Mouse (Mus musculus) heart, embryonic 10.5 days (tissue): ENCODE measurements around the gene Heatr4. TPM values are rescaled to one million over a fixed set of nuclear protein-coding genes. Genes with fewer than 3 reads are reported as not detected.

ENCODE experiments used
- DNase-seq: peaks from one replicate; pipeline ENCODE4 v3.0.0-alpha.2; 2017; ENCODE audit warnings: low spot score
- H3K27ac ChIP-seq: fragments of 300-500 bp; sonication (generic); 2 replicates; pipeline ENCODE4 v1.5.1; 2016; ENCODE audit warnings: mild to moderate bottlenecking
- H3K27me3 ChIP-seq: fragments of 300-500 bp; sonication (generic); 2 replicates; pipeline ENCODE4 v1.6.1; 2016; ENCODE audit warnings: mild to moderate bottlenecking; ENCODE audit not compliant: poor library complexity, insufficient read depth, severe bottlenecking
- H3K36me3 ChIP-seq: fragments of 300-500 bp; sonication (generic); 2 replicates; pipeline ENCODE4 v1.6.1; 2016; ENCODE audit warnings: mild to moderate bottlenecking, moderate library complexity
- H3K4me1 ChIP-seq: fragments of 300-500 bp; sonication (generic); 2 replicates; pipeline ENCODE4 v1.6.1; 2016; ENCODE audit warnings: mild to moderate bottlenecking
- H3K4me3 ChIP-seq: fragments of 300-500 bp; sonication (generic); 2 replicates; pipeline ENCODE4 v1.5.1; 2016; ENCODE audit warnings: mild to moderate bottlenecking, moderate library complexity
- H3K9me3 ChIP-seq: fragments of 300-500 bp; sonication (generic); 2 replicates; pipeline ENCODE4 v1.6.1; 2016; ENCODE audit warnings: mild to moderate bottlenecking, moderate library complexity
- WGBS: fragments of 180-500 bp; shearing (Covaris S2); methylation state at CpG from one replicate; pipeline ENCODE4 v1.1.7; 2016; 5-methylcytosine and 5-hydroxymethylcytosine counted together
- polyA plus RNA-seq: library from polyadenylated mRNA; unstranded; fragments of >200 nt; fragmentation: Nextera tagmentation; extraction: Ambion mirVana; gene quantifications from 2 replicates; pipeline ENCODE4 v1.2.1, GENCODE M21; 2016

Gene Heatr4
- polyA plus RNA-seq, 1 experiment from 2014 or later, result not detected

GRCm38 (mm10) chr12:83987583-83988441 is 3.2 kb upstream of the Heatr4 start, which contains the start of gene Acot2:
Gene Acot2 (plus strand): TSS chr12:83987861.
- no peaks in the 10 kb centered on the region for H3K9me3 ChIP-seq
- H3K27ac ChIP-seq, result peak within 1 kb of the TSS; percentile 94
- H3K4me1 ChIP-seq, result peaks cover 11% of the 10 kb centered on the region
- no peaks in the 10 kb centered on the region for H3K27me3 ChIP-seq
- H3K4me3 ChIP-seq, result peak within 1 kb of the TSS; percentile 69
- under 1% methylated on average over 80 of the region's 80 CpGs for WGBS
- H3K36me3 ChIP-seq, result peaks cover 9% of the 10 kb centered on the region
- DNase-seq, result peak; percentile 91

- H3K27ac ChIP-seq, result peak overlapping the region; percentile 94
- H3K36me3 ChIP-seq, result peaks cover 8% of the 10 kb centered on the region; the same call in 1 of the 2 replicates
- no peaks in the 10 kb centered on the region for H3K27me3 ChIP-seq
- peaks cover 16% of the 10 kb centered on the region for H3K4me1 ChIP-seq
- H3K4me3 ChIP-seq, result peak overlapping the region; percentile 69
- no peaks in the 10 kb centered on the region for H3K9me3 ChIP-seq
- no peak for DNase-seq
- 21% methylated on average over 8 of the region's 8 CpGs for whole genome bisulfite sequencing
Measured at GRCm38 (mm10) chr12:83987242-83987582, 2.6 kb upstream of the Heatr4 start.

- no peaks in the 10 kb centered on the region for H3K36me3 ChIP-seq
- H3K9me3 ChIP-seq, result no peaks in the 10 kb centered on the region
- 87% methylated on average over 4 of the region's 4 CpGs for whole genome bisulfite sequencing
- no peaks in the 10 kb centered on the region; the same call in 1 of the 2 replicates for H3K27me3 ChIP-seq
- no peak overlapping the region for H3K27ac ChIP-seq
- H3K4me1 ChIP-seq, result peaks cover 10% of the 10 kb centered on the region
- no peak for DNase-seq
- no peak overlapping the region for H3K4me3 ChIP-seq
Measured at GRCm38 (mm10) chr12:83981615-83982014, 3.0 kb downstream of the Heatr4 start.

- H3K4me1 ChIP-seq, result peaks cover 7% of the 10 kb centered on the region; the same call in 1 of the 2 replicates
- no peak overlapping the region for H3K27ac ChIP-seq
- 83% methylated on average over 6 of the region's 6 CpGs for WGBS
- no peaks in the 10 kb centered on the region; the same call in 1 of the 2 replicates for H3K27me3 ChIP-seq
- no peak overlapping the region for H3K4me3 ChIP-seq
- H3K9me3 ChIP-seq, result no peaks in the 10 kb centered on the region
- DNase-seq, result no peak
- H3K36me3 ChIP-seq, result no peaks in the 10 kb centered on the region
Measured at GRCm38 (mm10) chr12:83978862-83979261, 5.8 kb downstream of the Heatr4 start.

- H3K36me3 ChIP-seq, result no peaks in the 10 kb centered on the region
- DNase-seq, result no peak
- H3K9me3 ChIP-seq, result no peaks in the 10 kb centered on the region
- no peak overlapping the region for H3K4me3 ChIP-seq
- WGBS, result 55% methylated on average over 2 of the region's 2 CpGs
- no peaks in the 10 kb centered on the region for H3K4me1 ChIP-seq
- no peak overlapping the region for H3K27ac ChIP-seq
- no peaks in the 10 kb centered on the region for H3K27me3 ChIP-seq
Measured at GRCm38 (mm10) chr12:83972117-83972516, 12.5 kb downstream of the Heatr4 start.

- H3K27me3 ChIP-seq, result no peaks in the 10 kb centered on the region
- 76% methylated on average over 6 of the region's 7 CpGs for WGBS
- H3K4me1 ChIP-seq, result no peaks in the 10 kb centered on the region
- H3K9me3 ChIP-seq, result no peaks in the 10 kb centered on the region
- H3K27ac ChIP-seq, result no peak overlapping the region
- DNase-seq, result no peak
- H3K4me3 ChIP-seq, result no peak overlapping the region
- no peaks in the 10 kb centered on the region for H3K36me3 ChIP-seq
Measured at GRCm38 (mm10) chr12:83965235-83965634, 19.4 kb downstream of the Heatr4 start.

GRCm38 (mm10) chr12:83958278-83958677 is 26.4 kb downstream of the Heatr4 start:
- H3K9me3 ChIP-seq, result no peaks in the 10 kb centered on the region
- H3K36me3 ChIP-seq, result peaks cover 3% of the 10 kb centered on the region; the same call in 1 of the 2 replicates
- no peaks in the 10 kb centered on the region for H3K27me3 ChIP-seq
- peaks cover 13% of the 10 kb centered on the region for H3K4me1 ChIP-seq
- DNase-seq, result no peak
- H3K27ac ChIP-seq, result no peak overlapping the region
- no peak overlapping the region for H3K4me3 ChIP-seq
- WGBS, result 90% methylated on average over 9 of the region's 9 CpGs

GRCm38 (mm10) chr12:83951711-83952575 is 32.7 kb downstream of the Heatr4 start:
- DNase-seq, result no peak
- Histone ChIP-seq H3K36me3 (peaks cover 19% of the 10 kb centered on the region), H3K27ac (peak overlapping the region; percentile 97), H3K27me3 (no peaks in the 10 kb centered on the region), H3K4me3 (peak overlapping the region; percentile 94), H3K4me1 (peaks cover 44% of the 10 kb centered on the region), H3K9me3 (no peaks in the 10 kb centered on the region)
- WGBS, result 45% methylated on average over 32 of the region's 32 CpGs

- Histone ChIP-seq H3K36me3 (peaks cover 19% of the 10 kb centered on the region), H3K9me3 (no peaks in the 10 kb centered on the region), H3K27me3 (no peaks in the 10 kb centered on the region), H3K27ac (peak overlapping the region; percentile 97), H3K4me1 (peaks cover 44% of the 10 kb centered on the region), H3K4me3 (peak overlapping the region; percentile 94)
- peak; percentile 85 for DNase-seq
- WGBS, result under 1% methylated on average over 105 of the region's 116 CpGs
Measured at GRCm38 (mm10) chr12:83950840-83951701, 33.6 kb downstream of the Heatr4 start.

GRCm38 (mm10) chr12:83950493-83950839 is 34.2 kb downstream of the Heatr4 start, which contains the start of gene Riox1:
Gene Riox1 (plus strand): TSS chr12:83950608.
- peaks cover 39% of the 10 kb centered on the region for H3K4me1 ChIP-seq
- no peaks in the 10 kb centered on the region for H3K27me3 ChIP-seq
- peak within 1 kb of the TSS; percentile 94 for H3K4me3 ChIP-seq
- DNase-seq, result peak; percentile 91
- H3K9me3 ChIP-seq, result no peaks in the 10 kb centered on the region
- peaks cover 19% of the 10 kb centered on the region for H3K36me3 ChIP-seq
- H3K27ac ChIP-seq, result peak within 1 kb of the TSS; percentile 97
- WGBS, result under 1% methylated on average over 37 of the region's 37 CpGs

GRCm38 (mm10) chr12:83949776-83950492 is 34.7 kb downstream of the Heatr4 start:
- H3K36me3 ChIP-seq, result peaks cover 19% of the 10 kb centered on the region
- H3K27me3 ChIP-seq, result no peaks in the 10 kb centered on the region
- peaks cover 36% of the 10 kb centered on the region for H3K4me1 ChIP-seq
- no peak for DNase-seq
- peak overlapping the region; percentile 97 for H3K27ac ChIP-seq
- no peaks in the 10 kb centered on the region for H3K9me3 ChIP-seq
- WGBS, result 31% methylated on average over 11 of the region's 11 CpGs
- peak overlapping the region; percentile 94 for H3K4me3 ChIP-seq

- no peaks in the 10 kb centered on the region for H3K27me3 ChIP-seq
- H3K36me3 ChIP-seq, result peaks cover 19% of the 10 kb centered on the region
- H3K4me3 ChIP-seq, result no peak overlapping the region
- no peaks in the 10 kb centered on the region for H3K9me3 ChIP-seq
- WGBS, result 50% methylated on average over 4 of the region's 4 CpGs
- H3K27ac ChIP-seq, result no peak overlapping the region
- H3K4me1 ChIP-seq, result peaks cover 36% of the 10 kb centered on the region
- DNase-seq, result no peak
Measured at GRCm38 (mm10) chr12:83949043-83949442, 35.6 kb downstream of the Heatr4 start.
